Mouse (Mus musculus): Measurements from ENCODE around the gene Patz1.

Patz1 gene

DNA sequence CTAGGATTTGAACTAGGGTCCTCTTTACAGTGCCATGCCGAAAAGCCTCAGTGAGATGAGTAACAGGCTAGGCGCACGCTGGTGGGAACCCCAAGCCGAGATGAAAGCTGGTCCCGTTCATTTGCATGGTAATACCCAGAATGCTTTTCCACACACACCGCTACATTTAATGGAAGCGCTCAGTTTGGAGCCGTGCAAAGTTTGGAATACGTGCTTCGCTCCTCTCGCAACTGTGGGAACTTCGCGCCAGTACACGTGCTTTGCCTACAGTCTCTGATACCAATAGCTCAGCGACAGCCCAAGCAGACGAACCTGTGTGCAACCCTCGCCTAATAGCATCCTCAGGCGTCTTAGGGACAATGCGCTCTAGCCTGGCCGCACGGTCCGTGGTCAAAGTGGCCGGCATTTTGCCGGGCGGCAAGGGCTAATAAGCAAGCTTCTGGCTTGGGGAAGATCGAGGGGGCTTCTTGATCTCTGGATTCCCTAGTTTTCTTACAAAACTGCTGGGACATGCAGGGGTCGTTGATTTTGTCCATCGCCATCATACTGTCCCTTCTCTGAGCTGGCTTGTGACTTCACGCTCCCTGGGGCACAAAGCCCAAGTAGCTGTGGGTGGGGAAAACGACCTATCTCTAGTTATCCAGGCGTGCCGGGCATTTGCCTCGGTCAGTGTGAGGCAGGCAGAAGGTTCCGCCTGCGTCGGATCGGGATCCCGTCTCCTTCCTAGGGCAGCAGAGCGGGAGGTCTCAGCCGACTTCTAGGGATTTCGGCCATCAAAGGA is at the start of gene Patz1:
TSS of gene Patz1 (plus strand) at position 354 of the 781 bp plus-strand sequence.
- DNase-seq = peak; percentile 59 to 74

DNA sequence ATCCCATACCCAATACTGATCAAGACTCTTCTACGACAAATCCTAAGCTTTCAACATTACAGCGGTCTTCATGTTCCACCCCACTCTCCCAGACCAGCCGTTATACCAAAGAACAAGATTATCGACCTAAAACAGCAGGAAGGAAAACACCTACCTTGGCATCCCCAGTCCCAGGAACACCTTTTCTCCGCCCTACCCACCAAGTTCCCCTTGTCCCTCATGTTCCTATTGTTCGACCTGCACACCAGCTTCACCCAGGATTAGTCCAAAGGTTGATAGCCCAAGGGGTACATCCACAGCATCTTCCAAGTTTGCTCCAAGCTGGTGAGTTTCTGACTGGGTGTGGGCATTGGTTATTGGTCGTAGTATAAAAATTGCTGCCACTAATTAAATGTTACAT is 46.3 kb upstream of the Patz1 start:
- no peak for DNase-seq

DNA sequence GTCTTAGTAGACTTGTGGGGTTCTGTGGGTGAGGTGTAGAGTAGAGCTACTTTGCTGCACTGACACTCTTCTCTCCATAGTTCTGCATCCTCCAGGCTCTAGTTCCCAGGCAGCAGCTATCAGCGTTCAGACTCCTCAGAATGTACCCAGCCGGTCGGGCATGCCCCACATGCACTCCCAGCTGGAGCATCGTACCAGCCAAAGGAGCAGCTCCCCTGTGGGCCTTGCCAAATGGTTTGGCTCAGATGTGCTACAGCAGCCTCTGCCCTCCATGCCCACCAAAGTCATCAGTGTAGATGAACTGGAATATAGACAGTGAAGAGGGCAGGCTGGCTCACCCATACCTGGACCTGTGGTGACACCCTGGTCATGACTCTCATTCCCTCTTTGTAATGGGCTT is 44.9 kb upstream of the Patz1 start:
- no peak for DNase-seq

DNA sequence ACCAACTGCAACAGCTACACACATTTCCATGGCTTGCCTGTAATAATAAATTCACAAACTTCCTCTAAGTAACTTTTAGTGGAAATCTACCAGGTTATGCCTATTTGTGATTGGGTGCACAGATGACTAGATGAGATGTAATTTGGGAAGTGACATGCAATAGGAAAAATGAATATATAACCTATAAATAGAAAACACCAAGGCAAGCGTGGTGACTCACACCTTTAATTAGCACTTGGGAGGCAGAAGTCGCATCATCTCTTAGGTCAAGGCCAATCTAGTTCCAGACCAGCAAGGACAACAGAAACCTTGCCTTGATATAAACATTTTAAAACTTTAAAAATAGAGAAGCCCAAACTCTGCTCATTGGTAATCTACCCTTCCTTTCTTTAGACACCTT is 41.3 kb upstream of the Patz1 start:
- DNase-seq = no peak

DNA sequence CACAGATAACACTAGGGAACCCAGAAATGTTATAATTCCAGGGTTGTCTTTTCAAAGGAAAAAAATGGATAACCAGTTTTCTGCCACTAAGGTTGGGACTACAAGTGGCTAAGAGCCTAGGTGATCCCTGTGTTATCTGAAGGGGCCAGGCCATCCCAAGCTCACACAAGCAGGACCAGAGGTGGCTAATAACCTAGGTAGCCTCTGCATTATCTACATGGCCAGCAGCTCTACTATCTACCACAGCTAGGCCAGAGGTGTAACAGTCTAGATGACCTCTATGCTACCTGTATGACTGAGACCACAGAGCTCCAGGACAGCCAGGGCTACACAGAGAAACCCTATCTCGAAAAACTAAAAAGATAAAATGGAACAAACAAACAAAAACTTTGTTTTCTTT is 29.1 kb upstream of the Patz1 start:
- no peak for DNase-seq

DNA sequence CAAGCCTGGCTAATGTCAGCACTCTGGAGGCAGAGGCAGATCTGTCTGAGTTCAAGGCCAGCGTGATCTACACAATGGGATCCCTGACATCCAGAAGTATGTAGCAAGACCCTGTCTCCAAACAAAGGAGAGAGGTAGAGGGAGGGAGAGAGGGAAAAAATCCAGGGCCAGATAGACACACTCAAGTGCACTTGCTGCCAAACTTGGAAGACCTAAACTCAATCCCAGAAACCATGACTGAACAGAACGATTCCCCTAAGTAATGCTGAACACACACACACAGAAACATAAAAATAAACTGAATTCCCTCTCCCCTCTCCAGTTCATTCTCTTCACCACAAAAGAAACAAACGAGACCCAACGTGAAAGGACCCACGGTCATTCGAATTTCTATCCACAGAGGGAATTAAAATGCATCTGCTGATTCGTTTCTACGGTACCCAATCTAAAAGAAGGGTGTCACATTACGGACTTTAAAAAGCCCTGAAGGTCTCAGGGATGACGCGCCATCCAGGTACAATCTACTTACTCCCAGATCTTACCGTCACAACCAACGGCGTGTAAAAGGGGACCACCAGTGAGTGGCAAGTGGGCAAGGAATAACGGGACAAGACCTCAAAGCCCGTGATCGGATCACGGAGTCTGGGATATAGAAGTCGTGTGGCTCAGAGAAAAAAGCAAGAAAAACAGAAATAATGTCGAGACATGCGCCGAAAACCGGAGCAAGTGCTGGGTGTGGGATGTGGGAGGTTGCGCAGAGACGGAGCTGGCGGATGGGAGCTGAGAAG is 23.2 kb upstream of the Patz1 start:
- DNase-seq = peak in 1 of 2 experiments; percentile 29

DNA sequence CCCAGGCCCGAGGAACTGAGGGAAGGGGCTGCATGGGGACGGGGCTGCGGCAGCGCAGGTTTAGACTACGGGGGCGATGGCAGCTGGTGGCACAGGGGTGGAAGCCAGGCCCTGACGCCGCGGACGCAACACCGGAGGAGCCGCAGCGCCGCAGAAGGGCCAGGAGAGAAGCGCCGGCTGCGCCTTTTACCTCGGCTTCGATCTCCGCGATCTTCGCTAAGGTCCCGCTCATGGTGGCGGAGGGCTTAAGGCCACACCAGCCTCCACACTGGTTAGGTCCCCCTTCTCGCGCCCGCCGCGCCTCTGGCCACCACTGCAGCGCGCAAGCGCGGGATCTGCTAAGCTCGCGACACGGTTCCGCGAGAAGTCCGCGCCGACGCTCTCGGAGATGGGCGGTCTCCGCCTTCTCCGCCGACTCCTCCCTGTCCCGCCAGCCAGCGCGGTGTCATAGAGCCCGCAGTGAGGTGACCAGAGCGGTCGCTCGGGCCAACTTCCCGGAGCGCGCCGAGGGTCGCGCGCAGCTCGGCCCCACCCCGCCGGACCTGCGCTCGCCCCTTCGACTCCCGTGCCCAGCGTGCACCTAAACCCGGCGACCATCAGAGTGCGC is 22.5 kb upstream of the Patz1 start, which contains the start of gene Drg1:
TSS of gene Drg1 (minus strand) at position 337 of the 607 bp plus-strand sequence.
- DNase-seq = peak; percentile 95 to 96

DNA sequence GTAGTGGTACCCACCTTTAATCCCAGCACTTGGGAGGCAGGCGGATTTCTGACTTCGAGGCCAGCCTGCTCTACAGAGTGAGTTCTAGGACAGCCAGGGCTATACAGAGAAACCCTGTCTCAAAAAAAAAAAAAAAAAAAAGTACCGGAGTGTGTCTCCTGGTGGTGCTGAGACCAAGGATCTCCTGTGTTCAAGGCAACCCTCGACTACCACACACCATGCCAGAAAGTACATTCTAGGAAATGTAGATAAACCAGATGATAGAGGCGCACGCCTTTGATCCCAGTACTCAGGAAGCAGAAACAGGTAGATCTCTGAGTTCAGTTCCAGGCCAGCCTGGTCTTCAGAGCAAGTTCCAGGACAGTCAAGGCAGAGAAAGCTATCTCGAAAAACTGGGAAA is 21.5 kb upstream of the Patz1 start:
- no peak for DNase-seq

DNA sequence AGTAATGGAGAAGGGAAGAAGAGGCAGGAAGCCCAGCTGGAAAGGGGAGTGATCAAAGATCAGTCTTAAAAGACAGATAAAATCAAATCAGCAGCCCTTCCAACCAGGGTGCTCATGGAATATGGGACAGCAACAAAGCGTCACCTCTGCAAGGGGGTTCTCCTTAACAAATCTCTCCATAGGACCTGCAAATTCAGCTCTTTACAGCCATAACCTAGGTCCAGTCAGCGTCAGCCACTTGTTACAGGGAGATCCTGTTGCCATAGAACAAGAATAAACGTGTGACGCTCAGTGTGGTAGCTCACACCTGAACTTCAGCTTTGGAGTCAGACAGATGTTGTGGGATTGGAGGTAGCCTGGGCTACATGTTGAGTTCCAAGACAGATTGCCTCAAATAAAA is 19.4 kb upstream of the Patz1 start:
- no peak for DNase-seq

DNA sequence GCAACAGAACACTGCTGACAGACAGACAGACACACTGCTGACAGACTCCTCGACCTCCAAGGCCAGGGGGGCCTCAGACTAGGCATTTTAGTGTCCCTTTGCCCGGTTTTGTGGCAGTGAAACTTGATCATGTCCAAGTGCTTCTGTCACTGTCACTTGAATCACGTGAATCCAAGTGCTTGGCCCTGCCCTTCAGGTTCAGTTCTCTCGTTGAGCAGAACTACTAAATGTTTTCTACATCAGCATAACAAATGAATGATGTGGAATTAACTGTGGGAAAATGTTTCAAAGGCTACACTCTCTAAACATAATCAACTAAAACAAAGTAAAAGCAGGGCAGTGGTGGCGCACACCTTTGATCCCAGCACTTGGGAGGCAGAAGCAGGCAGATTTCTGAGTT is 10.3 kb upstream of the Patz1 start:
- no peak for DNase-seq

DNA sequence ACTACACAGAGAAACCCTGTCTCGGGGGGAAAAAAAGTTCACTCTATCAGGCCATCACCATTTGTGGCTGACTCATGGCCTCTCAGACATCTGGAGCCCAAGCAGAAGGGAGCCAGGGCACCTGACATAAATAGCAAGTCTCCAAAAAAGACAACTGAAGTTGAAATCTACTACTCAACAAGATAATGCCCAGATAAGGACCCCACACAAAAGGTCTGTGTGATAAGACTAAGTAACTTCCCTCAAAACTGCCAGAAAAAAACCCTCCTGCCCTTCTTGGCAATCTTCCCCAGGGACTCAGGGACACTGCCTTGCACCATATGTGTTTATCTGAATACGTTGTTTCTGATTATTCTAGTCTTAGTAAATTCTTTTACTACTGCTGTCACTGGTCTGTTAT is 8.9 kb upstream of the Patz1 start:
- DNase-seq = no peak

DNA sequence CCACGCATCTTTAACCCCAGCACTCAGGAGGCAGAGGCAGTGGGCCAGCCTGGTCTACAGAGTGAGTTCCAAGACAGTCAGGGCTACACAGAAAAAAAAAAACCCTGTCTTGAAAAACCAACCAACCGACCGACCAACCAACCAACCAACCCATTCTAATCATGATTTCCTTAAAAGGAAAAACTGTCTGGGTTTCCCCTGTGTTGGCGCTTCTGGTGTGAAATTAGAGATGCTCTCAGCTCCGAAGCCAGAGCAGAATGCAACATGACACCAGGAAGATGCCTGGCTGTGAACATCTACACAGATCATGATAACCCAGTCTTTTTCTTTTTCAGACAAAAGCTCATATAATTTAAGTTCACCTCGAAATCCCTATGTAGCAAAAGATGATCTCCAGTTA is 5.8 kb upstream of the Patz1 start:
- DNase-seq = no peak

DNA sequence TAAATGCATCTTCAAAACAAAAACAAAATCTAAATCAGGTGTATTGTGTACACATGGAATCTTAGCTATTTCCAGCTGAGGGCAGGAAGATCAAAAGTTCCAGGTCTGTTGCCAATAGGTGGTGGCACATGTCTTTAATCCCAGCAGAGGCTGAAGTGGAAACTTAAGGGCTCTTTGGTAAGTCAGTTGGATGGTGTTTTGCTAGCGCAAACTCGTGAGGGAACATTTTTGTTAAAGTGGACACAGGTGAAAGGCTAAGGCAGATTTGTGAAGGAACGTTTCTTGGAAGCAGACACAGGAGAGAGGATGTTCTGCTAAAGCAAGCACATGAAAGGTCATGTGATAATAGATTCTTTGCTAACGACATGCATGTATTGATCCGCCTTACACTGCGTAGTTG is 5.0 kb upstream of the Patz1 start:
- DNase-seq = no peak

DNA sequence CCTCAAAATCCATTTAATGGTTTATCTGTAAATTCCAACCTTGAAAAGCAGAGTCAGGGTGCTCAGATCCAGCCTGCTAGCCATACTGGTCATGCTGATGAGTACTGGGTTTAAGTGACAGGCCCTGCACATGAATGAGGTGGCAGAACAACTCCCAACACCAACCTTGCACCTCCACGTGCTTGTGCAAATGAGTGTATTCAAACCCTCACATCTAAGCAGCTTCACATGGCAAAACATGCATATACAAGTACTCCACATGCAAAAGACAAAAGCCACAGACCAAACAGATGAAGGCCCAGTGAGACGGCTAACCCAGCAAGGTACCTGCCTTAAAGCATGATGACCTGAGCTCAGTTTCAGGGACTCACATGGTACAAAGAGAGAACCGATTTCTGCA is 2.7 kb upstream of the Patz1 start:
- DNase-seq = no peak

DNA sequence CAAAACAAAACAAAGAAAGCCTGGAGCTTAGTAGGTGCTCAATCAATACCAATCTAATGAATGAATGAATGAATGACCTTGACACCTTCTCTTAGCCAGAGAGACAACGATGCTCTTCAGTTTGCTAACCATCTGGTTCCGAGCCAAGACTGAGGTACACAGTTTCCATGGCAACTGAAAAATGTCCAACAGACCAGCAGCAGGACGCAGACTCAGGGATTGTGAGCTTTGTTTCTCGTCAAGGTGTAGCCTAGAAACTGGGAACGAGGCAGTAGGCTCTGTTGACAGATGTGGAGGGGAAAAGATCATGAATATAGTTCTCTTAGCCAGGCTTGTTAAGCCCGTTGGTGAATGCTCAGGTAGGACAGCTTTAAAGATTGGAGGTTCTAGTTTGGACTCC is 1.5 kb upstream of the Patz1 start:
- DNase-seq = no peak

DNA sequence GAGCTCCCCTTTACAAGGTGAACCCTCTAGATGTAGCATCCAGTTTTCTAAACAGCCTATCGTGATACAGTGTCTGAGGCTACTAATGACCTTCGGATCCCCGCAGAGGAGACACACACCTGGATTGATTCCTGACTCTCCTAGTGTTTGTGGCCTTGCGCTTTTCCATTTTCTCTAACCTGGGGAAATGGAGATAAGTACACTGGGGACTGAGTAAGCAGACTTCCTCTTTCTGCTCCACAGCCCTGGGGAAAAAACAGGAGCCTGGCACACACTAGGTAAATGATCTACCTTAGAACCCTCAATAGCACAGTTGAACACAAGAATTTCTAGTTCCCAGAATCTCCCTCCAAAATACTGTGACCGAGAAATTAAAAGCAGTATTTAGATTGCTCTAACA is 753 bp upstream of the Patz1 start:
- peak; percentile 44 to 60 for DNase-seq

DNA sequence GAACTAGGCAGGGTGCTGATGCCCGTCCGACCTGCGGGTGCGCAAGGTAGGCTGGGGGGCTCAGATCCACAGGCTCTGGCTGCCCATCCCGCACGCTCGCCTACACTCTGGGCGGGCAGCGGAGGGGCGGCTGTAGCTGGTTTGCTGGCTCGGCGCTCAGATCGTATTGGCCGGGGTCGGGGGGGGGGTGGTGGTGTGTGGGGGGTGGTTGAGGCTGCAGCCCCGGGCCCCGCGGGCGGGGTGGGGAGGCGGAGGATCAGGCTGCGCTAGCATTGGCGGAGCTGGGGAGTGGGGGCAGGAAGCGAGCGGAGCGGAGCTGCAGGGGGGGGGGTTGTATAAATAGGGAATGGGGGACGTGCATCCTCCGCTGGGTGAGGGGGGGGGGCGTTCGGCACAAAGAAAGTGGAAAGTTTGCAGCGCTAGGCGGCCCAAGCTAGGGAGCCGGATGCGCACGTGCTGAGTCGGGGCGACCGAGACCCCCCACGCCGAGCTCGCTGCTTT is 678 bp downstream of the Patz1 start:
- peak; percentile 83 to 89 for DNase-seq

DNA sequence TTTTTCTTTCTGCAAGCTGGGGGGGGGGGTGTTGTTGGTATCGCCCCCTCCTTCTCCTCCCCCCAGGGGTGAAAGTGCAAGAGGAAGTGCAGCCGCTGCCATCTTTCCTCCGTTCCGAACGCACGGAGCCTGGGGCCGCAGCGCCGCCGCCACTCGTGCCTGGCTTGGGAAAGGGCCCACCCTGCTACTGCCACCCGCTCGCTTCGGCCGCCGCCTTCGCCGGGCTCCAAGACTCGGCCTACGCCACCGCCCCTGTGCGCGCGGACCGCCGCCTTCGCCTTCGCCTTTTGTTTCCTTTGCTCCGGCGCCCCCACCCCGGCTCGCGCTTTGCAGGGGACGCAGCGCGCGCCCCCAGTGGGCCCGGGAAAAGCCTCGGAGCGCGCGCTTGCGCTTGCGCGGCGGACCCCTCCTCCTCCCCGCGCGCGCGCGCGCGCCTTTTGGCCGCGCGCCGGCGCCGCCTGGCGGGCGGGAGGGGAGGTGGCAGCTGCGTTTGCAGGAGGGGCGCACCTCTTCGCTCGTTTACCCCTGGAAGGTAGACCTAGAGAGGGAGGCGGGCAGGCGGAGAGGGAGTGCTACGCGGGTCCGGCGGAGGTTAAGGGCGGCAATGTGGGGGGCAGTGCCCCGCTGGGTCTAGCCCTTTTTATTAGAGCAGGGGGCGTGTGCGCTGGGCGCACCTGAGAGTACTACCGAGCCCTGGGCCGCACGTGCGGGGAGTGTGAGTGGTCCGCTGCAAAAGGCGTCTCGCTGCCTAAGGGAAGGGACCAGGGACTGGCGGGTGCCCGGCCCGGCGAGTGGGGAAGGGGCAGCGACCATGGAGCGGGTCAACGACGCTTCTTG is 1.3 kb downstream of the Patz1 start:
- peak; percentile 85 to 88 for DNase-seq

DNA sequence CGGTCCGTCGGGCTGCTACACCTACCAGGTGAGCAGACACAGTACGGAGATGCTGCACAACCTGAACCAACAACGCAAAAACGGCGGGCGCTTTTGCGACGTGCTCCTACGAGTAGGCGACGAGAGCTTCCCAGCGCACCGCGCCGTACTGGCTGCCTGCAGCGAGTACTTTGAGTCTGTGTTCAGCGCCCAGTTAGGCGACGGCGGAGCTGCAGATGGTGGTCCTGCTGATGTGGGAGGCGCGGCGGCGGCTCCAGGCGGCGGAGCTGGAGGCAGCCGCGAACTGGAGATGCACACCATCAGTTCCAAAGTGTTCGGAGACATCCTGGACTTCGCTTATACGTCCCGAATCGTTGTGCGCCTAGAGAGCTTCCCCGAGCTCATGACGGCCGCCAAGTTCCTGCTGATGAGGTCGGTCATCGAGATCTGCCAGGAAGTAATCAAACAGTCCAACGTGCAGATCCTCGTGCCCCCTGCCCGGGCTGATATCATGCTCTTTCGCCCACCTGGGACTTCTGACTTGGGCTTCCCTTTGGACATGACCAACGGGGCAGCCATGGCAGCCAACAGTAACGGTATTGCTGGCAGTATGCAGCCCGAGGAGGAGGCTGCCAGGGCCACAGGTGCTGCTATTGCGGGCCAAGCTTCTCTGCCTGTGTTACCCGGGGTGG is 2.1 kb downstream of the Patz1 start:
- DNase-seq = peak; percentile 20 to 65

DNA sequence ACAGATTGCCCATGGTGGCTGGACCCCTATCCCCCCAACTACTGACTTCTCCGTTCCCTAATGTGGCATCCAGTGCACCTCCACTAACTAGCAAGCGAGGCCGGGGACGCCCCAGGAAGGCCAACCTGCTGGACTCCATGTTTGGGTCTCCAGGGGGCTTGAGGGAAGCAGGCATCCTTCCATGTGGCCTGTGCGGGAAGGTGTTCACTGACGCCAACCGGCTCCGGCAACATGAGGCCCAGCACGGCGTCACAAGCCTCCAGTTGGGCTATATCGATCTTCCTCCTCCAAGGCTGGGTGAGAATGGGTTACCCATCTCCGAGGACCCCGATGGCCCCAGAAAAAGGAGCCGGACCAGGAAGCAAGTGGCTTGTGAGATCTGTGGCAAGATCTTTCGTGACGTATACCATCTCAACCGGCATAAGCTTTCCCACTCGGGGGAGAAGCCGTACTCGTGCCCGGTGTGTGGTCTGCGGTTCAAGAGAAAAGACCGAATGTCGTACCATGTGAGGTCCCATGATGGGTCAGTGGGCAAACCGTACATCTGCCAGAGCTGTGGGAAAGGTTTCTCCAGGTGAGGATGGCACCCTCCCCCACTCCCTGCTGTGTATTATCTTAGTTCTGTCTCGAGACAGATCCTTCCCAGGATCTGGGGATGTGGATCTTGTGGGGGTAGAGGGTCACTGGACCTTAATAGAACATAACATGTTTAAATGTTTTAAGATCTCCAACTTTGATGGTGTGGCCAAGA is 2.8 kb downstream of the Patz1 start:
- DNase-seq = peak in 1 of 2 experiments; percentile 28

DNA sequence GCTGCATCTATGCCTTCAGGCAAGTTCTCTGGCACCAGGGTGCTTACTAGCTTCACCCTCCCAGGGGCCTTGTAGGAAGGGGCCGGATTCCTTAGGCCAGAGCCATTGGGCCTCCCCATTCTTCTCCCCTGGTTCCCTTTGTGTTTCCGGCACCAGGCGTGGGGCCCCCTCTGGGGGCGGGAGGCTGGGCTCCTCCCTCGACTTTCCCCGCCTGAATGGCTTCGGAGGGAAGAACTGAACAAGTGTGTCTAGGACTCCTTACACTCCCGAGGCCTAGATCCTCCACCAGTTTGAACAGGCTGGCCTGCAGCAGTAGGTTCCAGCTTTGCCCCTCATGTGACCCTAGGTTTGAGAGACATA is 3.4 kb downstream of the Patz1 start:
- peak; percentile 56 to 67 for DNase-seq

All from kidney, postnatal 36 days (tissue).